Mouse (Mus musculus) embryonic facial prominence, embryonic 11.5 days (tissue): ENCODE data around the gene Slc26a1. TPM values are rescaled to one million over a fixed set of nuclear protein-coding genes. Genes with fewer than 3 reads are reported as not detected.

Experiments used
- ATAC-seq: fragments of 200-750 bp; cut with Nextera tagmentation; replicated peaks from 2 replicates; pipeline ENCODE4 v1.8.0; 2017; ENCODE audit warnings: low read depth; ENCODE audit not compliant: insufficient number of reproducible peaks, low FRiP score, low TSS enrichment
- DNase-seq: peaks from one replicate; pipeline ENCODE4 v3.0.0-alpha.2; 2015; ENCODE audit warnings: low spot score
- H3K27ac ChIP-seq: fragments of 300-500 bp; sonication (generic); replicated peaks from 2 replicates; pipeline ENCODE4 v1.5.1; 2014; ENCODE audit warnings: mild to moderate bottlenecking, low read depth, low read length, control low read depth
- H3K27me3 ChIP-seq: fragments of 300-500 bp; sonication (generic); 2 replicates; pipeline ENCODE4 v1.6.1; 2014; ENCODE audit warnings: mild to moderate bottlenecking, low read length, moderate library complexity, mixed read lengths; ENCODE audit not compliant: control insufficient read depth, insufficient read depth
- H3K36me3 ChIP-seq: fragments of 300-500 bp; sonication (generic); replicated peaks from 2 replicates; pipeline ENCODE4 v1.6.1; 2014; ENCODE audit warnings: low read depth, mild to moderate bottlenecking, low read length, moderate library complexity, mixed read lengths; ENCODE audit not compliant: control insufficient read depth, insufficient read depth
- H3K4me1 ChIP-seq: fragments of 300-500 bp; sonication (generic); 2 replicates; pipeline ENCODE4 v1.6.1; 2014; ENCODE audit warnings: low read length, mixed read lengths; ENCODE audit not compliant: control insufficient read depth, insufficient read depth
- H3K4me2 ChIP-seq: fragments of 300-500 bp; sonication (generic); 2 replicates; pipeline ENCODE4 v1.6.1; 2014; ENCODE audit warnings: low read depth, mild to moderate bottlenecking, control low read depth, low read length, moderate library complexity
- H3K4me3 ChIP-seq: fragments of 300-500 bp; sonication (generic); 2 replicates; pipeline ENCODE4 v1.5.1; 2014; ENCODE audit warnings: low read depth, low read length, control low read depth
- H3K9ac ChIP-seq: fragments of 300-500 bp; sonication (generic); replicated peaks from 2 replicates; pipeline ENCODE4 v1.6.1; 2014; ENCODE audit warnings: mild to moderate bottlenecking, control low read depth, low read length
- H3K9me3 ChIP-seq: fragments of 300-500 bp; sonication (generic); replicated peaks from 2 replicates; pipeline ENCODE4 v1.6.1; 2016; ENCODE audit warnings: mild to moderate bottlenecking, low read length, inconsistent platforms, mixed read lengths; ENCODE audit not compliant: control insufficient read depth
- whole genome bisulfite sequencing: fragments of 180-500 bp; shearing (Covaris S2); extraction: QIAGEN DNeasy Blood & Tissue Kit; methylation state at CpG from one replicate; pipeline ENCODE4 v1.1.7; 2014; 5-methylcytosine and 5-hydroxymethylcytosine counted together
- polyA plus RNA-seq: library from polyadenylated mRNA; unstranded; fragments of >200 nt; fragmentation: Nextera tagmentation; extraction: Ambion mirVana; gene quantifications from 2 replicates; pipeline ENCODE4 v1.2.1, GENCODE M21; 2014

The Slc26a1 gene
- polyA plus RNA-seq, 1 experiment from 2014 or later: 0.38 TPM

- Histone ChIP-seq H3K9ac (no peak overlapping the region), H3K27ac (no peak overlapping the region), H3K4me1 (no peaks in the 10 kb centered on the region), H3K27me3 (no peaks in the 10 kb centered on the region), H3K4me2 (no peak overlapping the region), H3K4me3 (no peak overlapping the region), H3K9me3 (no peaks in the 10 kb centered on the region), H3K36me3 (peaks cover 4% of the 10 kb centered on the region)
- 61% methylated on average over 1 of the region's 1 CpGs for WGBS
- 0 out of 2 replicates have a peak, but pooled peaks have one; percentile 39 for ATAC-seq
- DNase-seq: peak; percentile 83
Observed at GRCm38 (mm10) chr5:108651823-108652222, 23.5 kb downstream of the Slc26a1 start.

- no peaks in the 10 kb centered on the region for H3K9me3 ChIP-seq
- no peak overlapping the region for H3K27ac ChIP-seq
- WGBS: 77% methylated on average over 5 of the region's 5 CpGs
- no peaks in the 10 kb centered on the region for H3K27me3 ChIP-seq
- H3K4me3 ChIP-seq: no peak overlapping the region
- no peak for ATAC-seq
- no peak for DNase-seq
- H3K4me2 ChIP-seq: no peak overlapping the region
- no peak overlapping the region for H3K9ac ChIP-seq
- H3K4me1 ChIP-seq: no peaks in the 10 kb centered on the region
- H3K36me3 ChIP-seq: peaks cover 4% of the 10 kb centered on the region
Observed at GRCm38 (mm10) chr5:108651136-108651720, 24.1 kb downstream of the Slc26a1 start.

DNA sequence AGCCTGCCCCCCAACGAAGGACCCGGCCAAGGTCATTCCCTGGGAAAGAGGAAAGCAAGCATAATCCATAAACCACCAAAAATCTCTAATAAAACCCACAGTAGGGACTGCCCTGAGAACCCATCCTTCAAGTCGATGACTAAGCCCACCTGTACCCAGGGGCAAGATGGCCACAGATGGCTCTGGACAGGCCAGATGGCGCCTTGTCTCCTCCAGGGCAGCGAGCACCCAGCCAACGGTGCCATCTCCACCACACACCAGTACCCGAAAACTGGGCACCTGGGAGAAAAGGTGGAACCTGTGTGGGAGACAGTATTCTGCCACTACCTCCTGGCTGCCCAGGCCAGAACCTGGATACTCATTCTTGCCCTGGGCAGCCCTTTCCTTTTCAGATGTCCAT, 25.0 kb downstream of the Slc26a1 start:
- no peaks in the 10 kb centered on the region for H3K9me3 ChIP-seq
- ATAC-seq: no peak

DNA sequence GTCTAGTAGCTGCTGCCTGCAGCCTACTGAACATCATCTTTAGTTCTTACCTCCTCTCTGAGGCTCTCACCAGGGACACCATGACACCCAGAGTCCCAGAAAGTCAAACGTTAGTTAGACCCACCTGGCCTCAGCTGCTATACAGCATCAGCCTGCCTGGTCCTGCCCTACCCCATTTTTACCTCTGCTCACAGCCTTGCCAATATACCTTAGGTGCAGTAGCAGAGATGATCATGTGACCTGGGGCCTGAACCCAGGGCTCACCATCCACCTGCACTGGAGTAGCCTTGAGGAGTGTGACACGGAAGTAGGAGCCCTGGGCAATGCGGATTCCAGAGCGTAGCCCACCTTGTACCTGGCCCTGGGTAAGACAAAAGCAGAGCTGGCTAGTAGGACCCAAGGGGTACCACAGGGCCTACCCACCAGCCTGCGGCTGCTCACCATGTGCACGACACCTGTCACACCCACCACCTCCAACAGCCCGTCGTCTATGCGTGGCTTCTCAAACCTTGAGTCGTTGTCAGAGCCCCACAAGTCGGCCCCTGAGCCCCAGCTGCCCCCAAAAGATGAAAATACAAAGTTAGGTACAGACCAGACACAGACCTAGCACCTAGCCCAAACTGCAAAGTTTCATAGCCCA, 26.3 kb downstream of the Slc26a1 start:
- H3K27ac ChIP-seq: no peak overlapping the region
- H3K9me3 ChIP-seq: no peaks in the 10 kb centered on the region
- WGBS: 86% methylated on average over 11 of the region's 11 CpGs
- DNase-seq (no peak), ATAC-seq (no peak)
- no peaks in the 10 kb centered on the region for H3K27me3 ChIP-seq
- H3K36me3 ChIP-seq: no peaks in the 10 kb centered on the region; the same call in 1 of the 2 replicates
- H3K4me2 ChIP-seq: no peak overlapping the region
- no peak overlapping the region for H3K4me3 ChIP-seq
- H3K4me1 ChIP-seq: no peaks in the 10 kb centered on the region
- no peak overlapping the region for H3K9ac ChIP-seq

More for the DNA sequence above, 25.0 kb downstream of the Slc26a1 start:
- H3K27ac ChIP-seq: no peak overlapping the region
- H3K4me2 ChIP-seq: no peak overlapping the region
- no peak for DNase-seq
- H3K27me3 ChIP-seq: no peaks in the 10 kb centered on the region
- no peak overlapping the region for H3K9ac ChIP-seq
- no peaks in the 10 kb centered on the region for H3K4me1 ChIP-seq
- 88% methylated on average over 7 of the region's 7 CpGs for WGBS
- no peak overlapping the region for H3K4me3 ChIP-seq
- H3K36me3 ChIP-seq: peaks cover 4% of the 10 kb centered on the region

- H3K9ac ChIP-seq: no peak overlapping the region
- no peaks in the 10 kb centered on the region; the same call in 1 of the 2 replicates for H3K36me3 ChIP-seq
- ATAC-seq (no peak), DNase-seq (no peak)
- H3K9me3 ChIP-seq: no peaks in the 10 kb centered on the region
- H3K4me2 ChIP-seq: no peak overlapping the region
- H3K27ac ChIP-seq: no peak overlapping the region
- 77% methylated on average over 2 of the region's 2 CpGs for WGBS
- no peak overlapping the region for H3K4me3 ChIP-seq
- no peaks in the 10 kb centered on the region for H3K27me3 ChIP-seq
- H3K4me1 ChIP-seq: no peaks in the 10 kb centered on the region
Observed at GRCm38 (mm10) chr5:108647820-108648465, 27.4 kb downstream of the Slc26a1 start.

DNA sequence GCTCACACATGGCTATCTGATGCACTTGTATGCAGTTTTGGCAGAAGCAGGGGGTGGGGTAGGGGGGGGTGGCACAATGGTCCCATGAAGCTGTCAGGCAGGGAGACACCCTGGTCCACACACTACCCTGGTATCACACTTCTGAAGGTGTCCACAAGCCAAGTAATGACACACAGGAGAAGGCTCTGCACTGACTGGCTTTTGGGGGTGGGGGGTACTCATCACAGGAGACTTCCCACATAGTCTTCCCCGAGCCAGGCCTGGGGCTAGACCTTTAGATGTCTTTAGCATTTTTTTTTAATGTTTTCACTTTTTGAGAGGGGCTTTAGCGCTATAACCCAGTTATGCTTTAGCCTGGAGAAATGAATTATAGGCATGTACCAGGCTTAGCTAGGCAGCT, 28.1 kb downstream of the Slc26a1 start:
- H3K4me3 ChIP-seq: no peak overlapping the region
- H3K4me2 ChIP-seq: no peak overlapping the region
- no peaks in the 10 kb centered on the region for H3K27me3 ChIP-seq
- no peaks in the 10 kb centered on the region for H3K9me3 ChIP-seq
- no peak for ATAC-seq
- H3K36me3 ChIP-seq: no peaks in the 10 kb centered on the region; the same call in 1 of the 2 replicates
- no peak overlapping the region for H3K27ac ChIP-seq
- no peak for DNase-seq
- no peak overlapping the region for H3K9ac ChIP-seq
- no peaks in the 10 kb centered on the region for H3K4me1 ChIP-seq
- 92% methylated on average over 2 of the region's 2 CpGs for WGBS

DNA sequence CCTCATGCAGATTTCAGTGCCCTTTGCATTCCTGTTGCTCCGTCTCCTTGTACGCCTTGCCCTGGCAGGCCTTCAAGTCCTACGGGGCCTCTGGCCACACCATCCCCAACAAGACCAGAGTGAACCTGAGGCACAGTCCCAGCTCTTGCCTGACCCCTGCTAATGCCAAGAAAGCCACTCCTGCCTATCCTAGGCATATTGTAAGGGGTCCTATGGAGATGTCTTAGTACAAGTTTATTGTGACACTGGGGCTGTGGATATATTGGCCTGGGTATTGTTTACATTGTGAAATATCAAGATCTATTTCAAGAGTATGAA, 29.1 kb downstream of the Slc26a1 start:
- H3K9me3 ChIP-seq: no peaks in the 10 kb centered on the region
- WGBS: 93% methylated on average over 3 of the region's 3 CpGs
- no peaks in the 10 kb centered on the region for H3K4me1 ChIP-seq
- no peak overlapping the region for H3K27ac ChIP-seq
- no peaks in the 10 kb centered on the region; the same call in 1 of the 2 replicates for H3K36me3 ChIP-seq
- H3K4me2 ChIP-seq: no peak overlapping the region
- no peak overlapping the region for H3K4me3 ChIP-seq
- no peak overlapping the region for H3K9ac ChIP-seq
- no peak for DNase-seq
- no peak for ATAC-seq
- H3K27me3 ChIP-seq: no peaks in the 10 kb centered on the region

- no peak overlapping the region for H3K27ac ChIP-seq
- H3K4me1 ChIP-seq: no peaks in the 10 kb centered on the region
- H3K4me2 ChIP-seq: no peak overlapping the region
- ATAC-seq: no peak
- no peak for DNase-seq
- H3K4me3 ChIP-seq: no peak overlapping the region
- WGBS: 91% methylated on average over 9 of the region's 9 CpGs
- no peaks in the 10 kb centered on the region; the same call in 1 of the 2 replicates for H3K36me3 ChIP-seq
- H3K27me3 ChIP-seq: no peaks in the 10 kb centered on the region
- H3K9me3 ChIP-seq: no peaks in the 10 kb centered on the region
- no peak overlapping the region for H3K9ac ChIP-seq
Observed at GRCm38 (mm10) chr5:108645651-108646342, 29.6 kb downstream of the Slc26a1 start.
